Mouse (Mus musculus) thymus, adult 18-20 months (tissue): Measurements from ENCODE around the gene Gm49318.
A peak's percentile ranks its signal among the peaks of the same experiment; 100 is the strongest.

Experiments used
- DNase-seq, 2 experiments: peaks; one replicate each; pipeline ENCODE4 v3.0.0; 2022; ENCODE audit warnings: mixed read lengths in 2 of 2

Gm49318 gene

GRCm38 (mm10) chr9:22028467-22028866, 42.6 kb downstream of the Gm49318 start:
- no peak for DNase-seq

GRCm38 (mm10) chr9:22024592-22024991, 46.5 kb downstream of the Gm49318 start:
- no peak for DNase-seq

- no peak for DNase-seq
Observed at GRCm38 (mm10) chr9:22017208-22017825, 53.7 kb downstream of the Gm49318 start.

GRCm38 (mm10) chr9:22016245-22016644, 54.8 kb downstream of the Gm49318 start:
- no peak for DNase-seq

- no peak for DNase-seq
Observed at GRCm38 (mm10) chr9:22012731-22013130, 58.3 kb downstream of the Gm49318 start.

- no peak for DNase-seq
Observed at GRCm38 (mm10) chr9:22011055-22011454, 60.0 kb downstream of the Gm49318 start.

GRCm38 (mm10) chr9:22004546-22004945, 66.5 kb downstream of the Gm49318 start:
- DNase-seq: no peak

GRCm38 (mm10) chr9:22003163-22003554, 67.9 kb downstream of the Gm49318 start:
- peak in 1 of 2 experiments; percentile 41 for DNase-seq

- peak; percentile 99 to 100 for DNase-seq
Observed at GRCm38 (mm10) chr9:22002194-22003162, 68.6 kb downstream of the Gm49318 start, which contains the start of the genes Ccdc151 and Prkcsh. Gene Ccdc151, minus strand, starts transcription at chr9:22002634. Gene Prkcsh, plus strand, starts transcription at chr9:22002806.

- no peak for DNase-seq
Observed at GRCm38 (mm10) chr9:22001633-22002032, 69.4 kb downstream of the Gm49318 start.

- no peak for DNase-seq
Observed at GRCm38 (mm10) chr9:22000296-22000695, 70.8 kb downstream of the Gm49318 start.

GRCm38 (mm10) chr9:21996178-21996867, 74.7 kb downstream of the Gm49318 start:
- no peak for DNase-seq

GRCm38 (mm10) chr9:21992227-21992626, 78.8 kb downstream of the Gm49318 start:
- DNase-seq: no peak

GRCm38 (mm10) chr9:21989230-21990110, 81.6 kb downstream of the Gm49318 start, which contains the start of gene Rgl3:
Gene Rgl3, minus strand, starts transcription at chr9:21989446.
- DNase-seq: no peak

GRCm38 (mm10) chr9:21988421-21989101, 82.5 kb downstream of the Gm49318 start:
- DNase-seq: no peak

- no peak for DNase-seq
Observed at GRCm38 (mm10) chr9:21987592-21988342, 83.3 kb downstream of the Gm49318 start.
